Mouse (Mus musculus): ENCODE data around the gene Sae1.

DNA sequence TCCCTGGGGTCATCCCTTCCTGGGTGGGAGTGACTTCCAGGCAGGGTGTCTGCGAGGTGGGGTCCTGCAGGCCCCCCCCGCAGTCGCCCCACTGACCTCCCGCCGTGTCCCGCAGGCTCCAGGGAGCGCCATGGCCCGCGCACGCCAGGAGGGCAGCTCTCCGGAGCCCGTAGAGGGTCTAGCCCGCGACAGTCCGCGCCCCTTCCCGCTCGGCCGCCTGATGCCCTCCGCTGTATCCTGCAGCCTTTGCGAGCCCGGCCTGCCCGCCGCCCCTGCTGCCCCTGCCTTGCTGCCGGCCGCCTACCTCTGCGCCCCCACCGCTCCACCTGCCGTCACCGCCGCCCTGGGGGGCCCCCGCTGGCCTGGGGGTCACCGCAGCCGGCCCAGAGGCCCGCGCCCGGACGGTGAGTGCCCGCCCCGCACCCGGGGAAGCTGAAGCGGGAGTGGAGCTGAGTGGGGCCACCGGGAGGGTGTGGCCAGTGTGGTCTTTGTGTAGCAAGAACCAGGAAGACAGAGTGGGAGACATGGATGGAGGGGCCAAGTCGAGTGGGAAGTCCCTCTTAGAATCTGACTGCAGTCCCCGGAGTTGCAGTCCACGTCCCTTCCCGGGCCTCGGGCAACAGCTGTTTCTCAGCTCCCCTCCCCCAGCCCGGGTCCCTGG, 75.5 kb downstream of the Sae1 start:
- TF ChIP-seq CTCF (IDR thresholded peaks at IDR 0.05; ENCODE audit: low read depth, low read length), result no peak
- no peak for TF ChIP-seq POLR2A (IDR thresholded peaks at IDR 0.05; ENCODE audit: insufficient read depth, low read length)
- TF ChIP-seq EP300 (IDR thresholded peaks at IDR 0.05; ENCODE audit: insufficient read depth, low read depth, low read length), result no peak

Data from ES-Bruce4 (cell line).